Mouse (Mus musculus): ENCODE measurements at regions not wholly inside any gene's neighbourhood (a gene's known extent, or its start where the extent isn't known, plus 50 kb on each side); places are given as distances from the start of the nearest gene placed in this dataset.

GRCm38 (mm10) chr9:43674321-43674720 lies 69.5 kb upstream of the Nectin1 start:
- 17% methylated on average over 8 of the region's 8 CpGs for WGBS (ENCODE audit: insufficient replicate concordance)
- no peaks in the 10 kb centered on the region for H3K9me3 ChIP-seq (replicated peaks; ENCODE audit: control insufficient read depth, low read length)
- no peak overlapping the region for H3K4me3 ChIP-seq (ENCODE audit: low read depth, low read length)
- no peaks in the 10 kb centered on the region; the same call in 1 of the 2 replicates for H3K27me3 ChIP-seq (ENCODE audit: control insufficient read depth, insufficient read depth, low read depth, low read length)
- no peak for ATAC-seq (ENCODE audit: low read depth)
- H3K4me2 ChIP-seq (ENCODE audit: low read depth, low read length), result no peak overlapping the region
- no peaks in the 10 kb centered on the region for H3K4me1 ChIP-seq (ENCODE audit: control insufficient read depth, low read depth, low read length)
- H3K36me3 ChIP-seq (ENCODE audit: control insufficient read depth, insufficient read depth), result no peaks in the 10 kb centered on the region
- no peak overlapping the region for H3K9ac ChIP-seq (ENCODE audit: low read depth, low read length)
- H3K27ac ChIP-seq (ENCODE audit: low read length), result no peak overlapping the region

- no peak overlapping the region for H3K9ac ChIP-seq (ENCODE audit: low read depth, low read length)
- H3K4me2 ChIP-seq (ENCODE audit: low read depth, low read length), result no peak overlapping the region
- H3K36me3 ChIP-seq (ENCODE audit: control insufficient read depth, insufficient read depth), result no peaks in the 10 kb centered on the region
- H3K9me3 ChIP-seq (replicated peaks; ENCODE audit: control insufficient read depth, low read length), result no peaks in the 10 kb centered on the region
- H3K27ac ChIP-seq (ENCODE audit: low read length), result no peak overlapping the region
- WGBS (ENCODE audit: insufficient replicate concordance), result 50% methylated on average over 2 of the region's 2 CpGs
- no peak for ATAC-seq (ENCODE audit: low read depth)
- no peak overlapping the region for H3K4me3 ChIP-seq (ENCODE audit: low read depth, low read length)
- no peaks in the 10 kb centered on the region; the same call in 1 of the 2 replicates for H3K27me3 ChIP-seq (ENCODE audit: control insufficient read depth, insufficient read depth, low read depth, low read length)
- H3K4me1 ChIP-seq (ENCODE audit: control insufficient read depth, low read depth, low read length), result no peaks in the 10 kb centered on the region
Observed at GRCm38 (mm10) chr9:43676011-43676410, 67.8 kb upstream of the Nectin1 start.

GRCm38 (mm10) chr9:43679331-43679730 lies 64.5 kb upstream of the Nectin1 start:
- Histone ChIP-seq H3K4me3 (ENCODE audit: low read depth, low read length) (no peak overlapping the region), H3K36me3 (ENCODE audit: control insufficient read depth, insufficient read depth) (no peaks in the 10 kb centered on the region), H3K4me2 (ENCODE audit: low read depth, low read length) (no peak overlapping the region), H3K4me1 (ENCODE audit: control insufficient read depth, low read depth, low read length) (no peaks in the 10 kb centered on the region), H3K9ac (ENCODE audit: low read depth, low read length) (no peak overlapping the region), H3K27ac (ENCODE audit: low read length) (no peak overlapping the region), H3K27me3 (ENCODE audit: control insufficient read depth, insufficient read depth, low read depth, low read length) (no peaks in the 10 kb centered on the region; the same call in 1 of the 2 replicates), H3K9me3 (replicated peaks; ENCODE audit: control insufficient read depth, low read length) (no peaks in the 10 kb centered on the region)
- no peak for ATAC-seq (ENCODE audit: low read depth)
- 48% methylated on average over 17 of the region's 17 CpGs for WGBS (ENCODE audit: insufficient replicate concordance)

GRCm38 (mm10) chr9:43681317-43681716 lies 62.5 kb upstream of the Nectin1 start:
- no peak for ATAC-seq (ENCODE audit: low read depth)
- H3K4me1 ChIP-seq (ENCODE audit: control insufficient read depth, low read depth, low read length), result no peaks in the 10 kb centered on the region
- H3K9ac ChIP-seq (ENCODE audit: low read depth, low read length), result no peak overlapping the region
- H3K4me2 ChIP-seq (ENCODE audit: low read depth, low read length), result no peak overlapping the region
- H3K27me3 ChIP-seq (ENCODE audit: control insufficient read depth, insufficient read depth, low read depth, low read length), result no peaks in the 10 kb centered on the region; the same call in 1 of the 2 replicates
- no peak overlapping the region for H3K4me3 ChIP-seq (ENCODE audit: low read depth, low read length)
- H3K9me3 ChIP-seq (replicated peaks; ENCODE audit: control insufficient read depth, low read length), result no peaks in the 10 kb centered on the region
- no peaks in the 10 kb centered on the region for H3K36me3 ChIP-seq (ENCODE audit: control insufficient read depth, insufficient read depth)
- 33% methylated on average over 3 of the region's 3 CpGs for WGBS (ENCODE audit: insufficient replicate concordance)
- H3K27ac ChIP-seq (ENCODE audit: low read length), result no peak overlapping the region

- Histone ChIP-seq H3K9me3 (replicated peaks; ENCODE audit: control insufficient read depth, low read length) (no peaks in the 10 kb centered on the region), H3K4me2 (ENCODE audit: low read depth, low read length) (no peak overlapping the region), H3K27me3 (ENCODE audit: control insufficient read depth, insufficient read depth, low read depth, low read length) (no peaks in the 10 kb centered on the region; the same call in 1 of the 2 replicates), H3K9ac (ENCODE audit: low read depth, low read length) (no peak overlapping the region), H3K4me3 (ENCODE audit: low read depth, low read length) (no peak overlapping the region), H3K36me3 (ENCODE audit: control insufficient read depth, insufficient read depth) (no peaks in the 10 kb centered on the region), H3K27ac (ENCODE audit: low read length) (no peak overlapping the region), H3K4me1 (ENCODE audit: control insufficient read depth, low read depth, low read length) (no peaks in the 10 kb centered on the region)
- WGBS (ENCODE audit: insufficient replicate concordance), result 44% methylated on average over 5 of the region's 5 CpGs
- ATAC-seq (ENCODE audit: low read depth), result no peak
Observed at GRCm38 (mm10) chr9:43682102-43682501, 61.7 kb upstream of the Nectin1 start.

GRCm38 (mm10) chr9:43684596-43684995 lies 59.2 kb upstream of the Nectin1 start:
- 43% methylated on average over 5 of the region's 5 CpGs for WGBS (ENCODE audit: insufficient replicate concordance)
- Histone ChIP-seq H3K27ac (ENCODE audit: low read length) (no peak overlapping the region), H3K4me3 (ENCODE audit: low read depth, low read length) (no peak overlapping the region), H3K27me3 (ENCODE audit: control insufficient read depth, insufficient read depth, low read depth, low read length) (no peaks in the 10 kb centered on the region), H3K9me3 (replicated peaks; ENCODE audit: control insufficient read depth, low read length) (no peaks in the 10 kb centered on the region), H3K4me2 (ENCODE audit: low read depth, low read length) (no peak overlapping the region), H3K4me1 (ENCODE audit: control insufficient read depth, low read depth, low read length) (no peaks in the 10 kb centered on the region), H3K36me3 (ENCODE audit: control insufficient read depth, insufficient read depth) (no peaks in the 10 kb centered on the region), H3K9ac (ENCODE audit: low read depth, low read length) (no peak overlapping the region)
- no peak for ATAC-seq (ENCODE audit: low read depth)

GRCm38 (mm10) chr9:43692015-43692414 lies 51.8 kb upstream of the Nectin1 start:
- Histone ChIP-seq H3K27ac (ENCODE audit: low read length) (no peak overlapping the region), H3K9ac (ENCODE audit: low read depth, low read length) (no peak overlapping the region), H3K9me3 (replicated peaks; ENCODE audit: control insufficient read depth, low read length) (no peaks in the 10 kb centered on the region), H3K27me3 (ENCODE audit: control insufficient read depth, insufficient read depth, low read depth, low read length) (no peaks in the 10 kb centered on the region), H3K36me3 (ENCODE audit: control insufficient read depth, insufficient read depth) (no peaks in the 10 kb centered on the region), H3K4me3 (ENCODE audit: low read depth, low read length) (no peak overlapping the region), H3K4me2 (ENCODE audit: low read depth, low read length) (no peak overlapping the region), H3K4me1 (ENCODE audit: control insufficient read depth, low read depth, low read length) (no peaks in the 10 kb centered on the region)
- ATAC-seq (ENCODE audit: low read depth), result no peak
- WGBS (ENCODE audit: insufficient replicate concordance), result 58% methylated on average over 1 of the region's 1 CpGs

GRCm38 (mm10) chr9:43692538-43692937 lies 51.2 kb upstream of the Nectin1 start:
- Histone ChIP-seq H3K9ac (ENCODE audit: low read depth, low read length) (no peak overlapping the region), H3K36me3 (ENCODE audit: control insufficient read depth, insufficient read depth) (no peaks in the 10 kb centered on the region), H3K4me2 (ENCODE audit: low read depth, low read length) (no peak overlapping the region), H3K4me1 (ENCODE audit: control insufficient read depth, low read depth, low read length) (no peaks in the 10 kb centered on the region), H3K9me3 (replicated peaks; ENCODE audit: control insufficient read depth, low read length) (no peaks in the 10 kb centered on the region), H3K27ac (ENCODE audit: low read length) (no peak overlapping the region), H3K4me3 (ENCODE audit: low read depth, low read length) (no peak overlapping the region), H3K27me3 (ENCODE audit: control insufficient read depth, insufficient read depth, low read depth, low read length) (no peaks in the 10 kb centered on the region)
- WGBS (ENCODE audit: insufficient replicate concordance), result 66% methylated on average over 10 of the region's 10 CpGs
- no peak for ATAC-seq (ENCODE audit: low read depth)

Measured in liver, embryonic 16.5 days (tissue).